Mouse (Mus musculus) kidney, postnatal 36 days (tissue): Measurements from ENCODE around the gene 1700029J07Rik.

ENCODE experiments used
- DNase-seq, 2 experiments: peaks; one replicate each; pipeline ENCODE4 v3.0.0; 2021 to 2022; ENCODE audit warnings: mixed read lengths in 2 of 2

The 1700029J07Rik gene

DNA sequence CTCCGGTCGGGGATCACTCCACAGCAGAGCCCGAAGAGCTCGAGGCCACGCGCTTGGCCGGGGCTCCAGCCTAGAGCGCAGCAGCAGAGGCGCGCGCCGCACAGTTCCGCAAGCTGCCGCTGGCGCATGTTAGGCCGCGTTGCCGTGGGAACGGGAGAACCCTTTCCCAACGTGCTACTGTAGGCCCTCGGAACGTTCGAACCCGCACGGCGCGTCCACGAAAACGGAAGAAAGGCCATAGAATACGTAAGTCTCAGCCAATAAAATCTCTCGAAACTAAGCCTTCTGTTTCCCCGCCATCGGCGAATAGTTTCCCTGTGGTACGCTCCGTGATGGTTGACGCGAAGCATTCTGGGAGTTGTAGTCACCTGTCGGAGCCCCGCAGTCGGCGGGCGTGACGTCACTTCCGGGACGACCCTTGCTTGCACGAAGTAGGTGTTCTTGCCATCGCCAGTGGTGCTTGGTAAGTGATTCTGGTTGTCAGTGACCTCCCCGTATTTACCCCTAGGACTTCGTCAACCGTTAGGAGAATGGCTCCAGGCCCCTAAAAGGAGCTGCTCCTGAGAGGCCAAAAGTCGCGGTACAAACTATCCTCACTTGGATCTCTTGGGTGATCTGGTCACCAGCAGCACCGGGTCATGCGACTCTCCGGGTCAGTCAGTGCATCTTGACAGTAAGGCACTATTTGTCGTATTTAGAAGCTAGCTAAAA is at the start of gene 1700029J07Rik, which contains the start of gene Ufsp2:
1700029J07Rik (minus strand) TSS at position 127 of the 711 bp plus-strand sequence.
Ufsp2 (plus strand) TSS at position 403 of the 711 bp plus-strand sequence.
- DNase-seq, result peak; percentile 99 to 100

DNA sequence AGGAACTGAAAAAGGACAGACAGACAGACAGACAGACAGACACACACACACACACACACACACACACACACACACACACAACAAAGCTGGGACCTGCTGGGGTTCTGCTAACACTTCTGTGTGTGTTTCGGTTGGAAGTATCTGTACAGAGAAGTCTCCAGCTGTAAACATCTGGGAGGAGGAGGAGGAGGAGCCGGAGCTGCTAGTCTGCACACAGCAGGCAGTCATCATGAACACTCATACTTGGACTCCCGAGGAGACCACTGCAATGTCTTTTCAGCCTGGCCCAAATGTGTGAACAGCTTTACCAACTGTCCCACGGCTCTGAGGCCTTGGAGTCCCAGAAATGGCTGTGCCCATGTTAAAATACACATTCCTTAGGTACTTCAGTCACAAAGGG is 49.3 kb upstream of the 1700029J07Rik start:
- DNase-seq, result no peak

DNA sequence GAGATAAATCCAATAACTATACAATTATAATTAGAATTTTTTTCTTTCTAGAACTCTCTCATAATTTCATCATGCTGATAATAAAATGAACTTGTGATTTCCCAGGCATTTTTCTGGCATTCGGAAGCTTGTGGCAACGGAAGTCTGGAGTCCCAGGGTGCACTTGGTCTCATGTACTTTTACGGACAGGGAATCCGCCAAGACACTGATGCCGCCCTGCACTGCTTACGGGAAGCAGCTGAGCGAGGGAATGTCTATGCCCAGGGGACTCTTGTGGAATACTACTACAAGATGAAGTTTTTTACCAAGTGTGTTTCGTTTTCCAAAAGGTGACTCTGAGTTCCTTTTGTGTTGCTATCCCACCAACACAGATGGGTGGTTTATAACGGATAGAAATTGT is 47.7 kb upstream of the 1700029J07Rik start:
- DNase-seq, result no peak

DNA sequence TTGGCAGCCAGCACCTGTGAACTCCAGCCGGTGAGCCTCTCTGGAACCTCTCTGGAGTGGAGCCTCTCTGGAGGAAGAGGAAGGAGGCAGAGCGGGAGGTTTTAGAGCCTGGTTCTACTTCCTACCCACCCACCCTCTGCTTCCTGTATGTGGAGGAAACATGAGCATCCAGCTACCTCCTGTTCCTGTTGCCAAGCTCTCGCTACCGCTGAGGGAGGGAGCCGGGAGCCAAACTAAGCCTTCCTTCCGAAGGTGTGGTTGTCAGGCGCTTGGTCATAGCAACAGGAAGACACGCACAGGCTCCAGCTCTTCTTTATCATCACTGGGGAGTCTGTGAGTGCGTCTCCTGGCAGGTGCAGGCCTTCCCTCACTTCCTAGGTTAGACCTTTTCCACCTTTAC is 47.2 kb upstream of the 1700029J07Rik start:
- peak in 1 of 2 experiments; percentile 12 for DNase-seq

DNA sequence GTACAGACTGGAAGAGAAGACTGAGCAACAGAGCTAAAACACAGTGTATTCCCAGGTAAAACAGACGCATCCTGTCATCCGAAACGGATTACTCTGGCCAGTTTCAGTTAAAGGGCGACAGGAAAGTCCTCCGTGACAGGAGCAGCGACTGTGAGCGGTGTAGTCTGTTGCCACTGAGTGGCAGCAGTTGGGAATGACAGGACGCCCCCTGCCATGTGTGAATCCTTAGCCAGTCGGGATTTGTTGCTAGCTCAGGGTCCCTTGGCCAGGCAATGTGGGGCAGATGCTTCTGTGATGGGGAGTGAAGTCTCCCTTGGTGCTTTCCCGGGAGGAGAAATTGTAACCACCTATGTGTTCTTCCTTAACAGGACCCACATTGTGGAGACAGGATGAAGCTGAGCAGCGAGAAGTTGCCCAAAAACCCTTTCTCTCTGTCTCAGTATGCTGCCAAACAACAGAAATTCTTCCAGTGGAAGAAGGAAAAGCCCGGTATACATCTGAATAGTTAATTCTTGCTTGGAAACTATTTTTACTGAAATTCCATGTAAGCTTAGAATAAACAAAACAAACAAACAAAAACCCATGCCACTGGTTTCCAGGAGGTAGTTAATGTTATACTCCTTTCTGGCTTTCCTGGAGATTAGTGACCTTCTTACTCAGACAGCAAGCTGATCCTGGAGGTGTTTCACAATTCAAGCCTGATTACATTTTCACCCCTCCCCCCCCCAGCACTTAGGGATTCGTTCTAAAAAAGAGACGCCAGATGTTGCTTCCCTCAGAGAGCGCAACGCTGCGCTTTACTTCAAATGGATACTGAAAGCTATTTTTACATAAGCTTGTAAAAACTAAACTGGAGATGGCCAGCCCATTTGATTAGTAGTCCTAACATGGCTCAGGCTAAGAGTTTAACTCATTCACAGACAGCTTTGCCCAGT is 36.0 kb upstream of the 1700029J07Rik start:
- peak; percentile 28 to 61 for DNase-seq

DNA sequence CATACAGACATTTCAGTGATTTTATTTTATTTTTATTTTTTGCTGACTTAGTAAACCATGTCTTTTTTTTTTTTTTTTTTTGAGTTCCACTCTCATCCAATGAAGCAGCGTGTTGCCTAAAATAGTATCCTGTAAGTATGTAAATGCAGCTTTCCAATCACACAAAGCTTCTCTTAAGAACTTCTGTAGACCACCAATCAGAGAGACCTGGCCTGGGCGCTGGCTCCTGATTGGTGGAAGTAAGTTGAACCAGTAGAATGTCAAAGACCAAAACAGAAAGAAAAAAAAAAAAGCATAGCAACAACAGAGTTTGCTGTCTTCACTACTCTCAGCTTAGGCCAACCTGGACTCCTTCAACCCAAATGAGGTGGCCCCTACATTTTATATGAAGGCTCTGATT is 35.3 kb upstream of the 1700029J07Rik start:
- DNase-seq, result peak; percentile 10 to 18

DNA sequence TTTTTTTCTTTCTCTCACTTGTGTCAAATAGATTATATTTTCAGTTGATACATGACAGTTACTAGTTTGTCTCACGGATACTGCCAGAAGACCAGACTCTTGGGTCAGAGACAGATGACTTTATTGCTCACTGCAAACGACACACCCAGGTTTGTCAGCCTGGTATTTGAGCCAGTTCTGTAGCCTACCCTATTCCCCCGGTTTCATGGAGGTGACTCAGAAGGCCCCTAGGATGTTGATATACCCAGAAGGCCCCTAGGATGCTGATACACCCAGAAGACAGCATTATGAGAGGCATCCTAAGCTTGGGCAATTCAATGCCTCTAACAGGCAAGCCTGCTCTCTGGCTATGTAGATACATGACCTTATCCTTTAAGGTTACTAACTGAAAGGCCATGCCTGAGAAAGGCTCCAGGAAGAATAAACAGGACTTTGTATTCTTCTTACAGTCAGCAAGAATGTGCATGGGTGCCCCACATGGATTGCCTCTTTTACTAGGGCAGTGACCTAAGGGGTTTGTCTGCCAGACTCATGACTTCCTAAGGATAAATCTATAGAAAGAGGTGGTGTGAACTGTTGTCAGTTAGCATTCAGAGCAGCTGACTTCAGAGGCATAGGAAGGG is 32.1 kb upstream of the 1700029J07Rik start:
- no peak for DNase-seq

DNA sequence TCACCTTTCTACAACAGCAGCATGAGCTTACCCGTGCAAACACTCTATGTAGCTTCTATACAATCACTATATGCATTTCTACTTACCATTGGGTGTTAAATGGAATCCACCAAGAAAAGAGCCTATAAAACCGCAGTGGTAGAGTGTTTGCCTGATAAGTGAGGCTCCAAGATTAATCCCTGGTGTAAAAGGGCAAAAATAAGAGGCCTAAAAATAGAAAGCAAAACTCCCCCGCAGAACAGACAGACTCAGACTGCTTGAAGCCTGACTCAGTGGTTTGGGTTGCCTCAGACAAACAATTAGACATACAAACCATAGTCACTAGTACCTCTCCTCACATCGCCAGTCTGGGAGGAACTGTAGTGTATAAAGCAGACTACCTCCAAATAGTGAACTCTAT is 30.5 kb upstream of the 1700029J07Rik start, which contains the start of gene Ankrd37:
Ankrd37 (minus strand) TSS at position 112 of the 400 bp plus-strand sequence.
- no peak for DNase-seq

DNA sequence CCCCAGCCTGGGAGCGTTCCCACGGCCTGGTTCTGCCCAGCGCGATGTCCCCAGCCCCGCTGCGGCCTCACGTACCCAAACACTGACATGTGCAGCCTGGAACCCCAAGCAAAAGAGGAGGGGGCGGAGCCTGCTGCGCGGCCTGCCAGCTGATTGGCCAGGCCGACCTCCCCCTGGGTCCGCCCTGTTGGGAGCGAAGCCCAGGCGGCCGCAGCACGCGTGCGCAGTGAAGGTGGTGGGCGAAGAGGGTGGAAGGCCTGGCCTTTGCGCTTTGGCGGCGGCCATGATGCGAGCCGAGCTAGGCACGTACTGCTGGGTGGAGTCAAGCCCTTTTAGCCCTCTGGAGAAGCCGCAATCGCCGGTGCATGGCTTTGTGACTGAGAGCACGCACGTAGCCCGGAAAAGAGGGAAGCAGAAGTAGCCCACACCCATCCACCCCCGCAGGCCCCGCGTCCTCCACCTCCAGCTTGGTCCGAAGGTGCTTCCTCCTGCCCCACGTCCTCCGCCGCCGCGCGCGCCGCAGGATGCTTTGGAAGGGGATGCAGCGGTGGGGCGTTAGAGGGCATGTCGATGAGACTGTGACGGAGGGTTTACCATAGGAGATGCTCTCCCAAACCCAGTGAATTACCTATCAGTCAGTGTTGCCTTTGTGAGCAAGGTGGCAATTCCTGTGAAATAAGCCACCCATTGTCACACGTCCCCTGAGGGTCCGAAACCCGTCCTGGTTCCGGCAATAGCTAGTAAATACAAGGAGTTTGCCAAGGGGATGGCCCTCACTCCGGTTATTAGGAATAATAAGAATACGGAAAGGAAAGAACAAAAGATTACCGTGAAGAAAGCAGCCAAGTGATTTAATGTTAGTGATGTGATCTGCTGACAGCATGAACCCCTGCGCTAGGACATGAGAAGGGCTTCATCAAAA is 25.0 kb upstream of the 1700029J07Rik start:
- peak; percentile 99 for DNase-seq

DNA sequence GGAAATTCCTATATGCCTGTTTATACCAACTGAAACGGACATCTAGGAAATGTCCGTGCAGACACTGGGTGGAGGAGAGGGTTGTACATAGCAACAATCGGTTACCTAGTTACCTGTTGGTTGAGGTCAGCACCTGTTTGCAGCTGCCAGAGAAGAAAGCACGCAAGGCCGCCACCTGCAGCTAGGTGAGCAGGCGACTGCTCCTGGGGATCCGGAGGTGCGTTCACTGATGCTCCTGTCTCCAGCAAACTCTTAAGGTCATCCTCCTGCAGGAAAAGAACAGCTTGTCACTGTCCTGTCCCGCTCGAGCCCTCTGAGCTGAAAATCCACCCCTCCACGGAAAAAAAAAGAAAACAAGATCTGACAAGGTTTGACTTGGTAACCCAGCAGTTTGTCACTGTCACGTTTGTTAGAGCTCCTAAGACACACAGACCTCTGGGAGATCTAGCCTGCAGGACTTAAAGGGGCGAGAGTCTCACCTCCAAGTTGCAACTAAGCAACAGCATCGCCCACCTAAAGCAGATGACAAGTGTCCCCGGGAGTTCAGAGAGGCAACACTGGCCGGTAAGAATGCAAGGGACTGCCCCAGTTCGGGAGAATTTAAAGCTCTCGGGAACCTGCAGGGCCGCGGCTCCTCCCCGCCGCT is 24.2 kb upstream of the 1700029J07Rik start, which contains the start of gene Lrp2bp:
Lrp2bp (plus strand) TSS at position 166 of the 646 bp plus-strand sequence.
- peak; percentile 54 to 56 for DNase-seq

DNA sequence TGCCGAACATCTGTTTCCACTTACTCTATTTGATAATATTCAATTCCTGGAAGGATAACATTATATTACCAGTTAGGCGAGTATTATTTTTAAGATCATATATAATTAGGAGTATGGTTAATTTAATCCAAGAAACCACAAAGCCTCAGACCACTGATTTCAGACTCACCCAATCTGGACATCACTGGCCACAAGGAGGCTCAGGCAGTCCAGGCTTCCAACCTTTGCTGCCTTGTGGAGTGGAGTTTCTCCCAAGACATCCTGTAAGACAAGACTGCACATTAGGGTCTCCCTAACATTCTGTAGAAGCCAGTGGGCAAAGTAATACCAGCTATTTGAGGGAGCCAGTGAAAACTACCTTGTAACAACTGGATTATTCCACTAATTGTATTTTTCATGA is 23.2 kb upstream of the 1700029J07Rik start:
- peak in 1 of 2 experiments; percentile 10 for DNase-seq

DNA sequence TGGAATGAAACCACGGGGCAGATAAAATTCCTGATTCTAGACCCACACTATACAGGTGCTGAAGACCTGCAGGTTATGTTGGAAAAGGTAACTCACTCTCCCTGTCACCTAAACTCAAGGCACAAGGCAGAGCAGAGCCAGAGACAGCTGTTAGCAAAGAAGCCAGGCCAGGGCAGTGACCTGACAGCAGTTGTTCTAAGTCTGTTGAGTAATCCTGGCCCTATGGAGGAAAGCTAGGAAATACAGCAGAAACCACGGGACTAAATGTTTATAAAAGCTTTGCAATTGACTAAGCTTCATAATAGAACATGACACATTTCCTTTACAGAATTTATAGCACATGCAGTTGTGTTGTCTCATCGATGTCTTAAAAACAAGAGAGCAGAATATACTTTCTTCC is 20.5 kb upstream of the 1700029J07Rik start:
- DNase-seq, result no peak

DNA sequence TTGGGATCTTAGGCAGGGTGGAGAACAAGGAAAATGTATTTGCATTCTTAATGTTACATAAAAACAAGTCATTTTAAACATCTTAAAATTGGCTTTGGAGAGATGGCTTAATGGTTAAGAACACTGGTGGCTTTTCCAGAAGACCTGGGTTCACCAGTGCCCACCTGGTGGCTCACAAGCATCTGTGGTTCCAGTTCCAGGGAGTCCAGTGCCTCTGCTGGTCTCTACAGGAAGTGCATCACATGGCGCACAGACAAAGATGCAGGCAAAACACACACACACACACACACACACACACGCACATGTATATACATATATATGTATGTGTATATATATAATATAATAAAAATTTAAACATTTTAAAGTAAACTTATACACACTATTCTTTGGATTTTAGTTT is 19.1 kb upstream of the 1700029J07Rik start:
- DNase-seq, result peak in 1 of 2 experiments; percentile 33

DNA sequence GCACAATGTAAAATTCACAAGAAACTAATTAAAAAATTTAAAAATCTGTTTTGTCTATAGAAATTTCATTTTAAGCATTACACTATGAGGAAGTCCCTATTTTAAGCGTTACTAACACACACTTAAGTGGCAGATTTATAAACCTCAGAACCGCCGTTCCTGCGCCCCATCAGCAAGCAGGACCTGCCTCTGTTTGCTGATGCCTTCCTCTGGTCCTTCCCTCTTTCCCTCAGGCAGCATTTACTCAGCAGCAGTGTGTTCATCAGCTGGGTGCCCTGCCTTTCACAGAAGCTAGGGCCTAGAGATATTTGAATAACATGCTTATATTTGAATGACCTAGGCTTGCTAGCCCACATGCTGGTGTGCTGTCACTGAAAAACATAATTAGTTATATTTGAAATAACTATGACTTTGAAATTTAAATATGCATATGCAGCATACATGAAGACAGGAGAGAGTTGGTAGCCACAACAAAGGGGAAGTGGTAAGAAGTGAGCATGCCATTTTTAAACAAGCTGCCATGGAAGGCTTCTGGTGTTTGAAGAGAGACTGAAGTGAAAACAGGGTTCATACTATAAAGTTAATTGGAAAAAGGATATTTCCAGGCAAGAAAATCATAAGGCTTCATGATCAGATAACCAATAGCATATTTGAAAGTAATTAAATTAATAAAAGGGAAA is 15.7 kb upstream of the 1700029J07Rik start:
- DNase-seq, result no peak

DNA sequence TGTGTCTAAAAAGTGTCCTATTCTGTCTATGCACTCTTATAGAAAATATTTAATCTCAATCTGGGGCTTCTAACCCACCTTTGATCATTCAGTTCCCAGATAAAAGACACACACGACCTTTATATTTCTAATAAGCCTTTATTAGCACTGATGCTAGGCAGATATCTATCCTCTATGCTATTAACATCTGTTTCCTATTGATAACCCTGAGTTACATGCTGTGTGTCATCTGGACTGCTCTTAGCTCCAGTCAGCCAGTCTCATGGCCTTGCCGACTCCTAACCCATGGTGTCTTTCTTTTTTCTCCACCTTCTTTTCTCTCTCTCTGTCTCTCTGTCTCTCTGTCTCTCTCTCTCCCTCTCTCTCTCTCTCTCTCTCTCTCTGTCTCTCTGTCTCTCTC is 13.1 kb upstream of the 1700029J07Rik start:
- DNase-seq, result no peak

DNA sequence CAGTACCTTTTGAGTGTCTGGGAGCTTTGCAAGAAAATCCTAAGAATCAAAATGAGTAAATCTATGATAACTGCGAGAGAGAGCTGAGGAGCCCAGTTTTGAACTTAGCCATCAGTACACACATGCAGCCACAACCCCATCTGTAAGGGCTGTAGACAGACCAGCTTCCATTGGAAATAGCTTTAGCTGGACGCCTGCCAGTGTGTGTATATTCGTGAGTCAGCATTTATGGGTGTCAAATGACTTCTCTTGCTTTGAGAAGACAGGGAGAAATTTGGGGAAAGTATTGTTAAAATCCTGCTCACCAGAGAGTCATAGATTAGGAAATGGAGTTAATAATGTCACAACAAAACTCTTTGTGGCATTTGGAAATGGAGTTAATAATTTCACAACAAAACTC is 11.6 kb upstream of the 1700029J07Rik start:
- DNase-seq, result peak in 1 of 2 experiments; percentile 12

DNA sequence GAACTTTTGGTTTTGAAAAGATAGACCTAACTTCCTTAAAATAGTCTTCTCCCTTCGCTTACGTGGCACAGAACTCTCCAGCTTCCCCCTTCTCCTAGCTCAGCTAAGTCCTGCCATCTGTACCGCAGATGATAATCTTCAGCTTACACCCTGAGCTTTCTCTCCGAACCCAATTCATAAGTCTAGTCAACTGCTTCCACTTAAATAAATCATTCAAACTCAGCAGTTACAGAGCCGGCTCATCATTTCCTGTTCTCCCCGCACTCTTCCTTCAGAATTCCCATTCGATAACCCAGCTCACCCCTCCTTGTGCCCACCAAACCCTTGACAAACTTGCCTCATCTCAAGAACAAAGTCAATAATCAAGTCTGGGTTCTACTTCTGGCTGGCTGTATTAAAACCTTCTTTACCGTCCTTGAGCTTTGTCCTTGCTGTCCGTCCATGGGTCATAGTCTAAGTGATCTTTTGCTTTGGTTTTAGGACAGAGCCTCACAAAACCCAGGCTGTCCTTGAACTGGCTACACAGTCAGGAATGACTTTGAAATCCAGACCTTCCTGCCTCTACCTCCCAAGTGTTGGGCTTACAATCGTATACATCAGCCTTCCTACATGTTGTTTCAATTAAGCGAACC is 901 bp upstream of the 1700029J07Rik start:
- DNase-seq, result no peak

DNA sequence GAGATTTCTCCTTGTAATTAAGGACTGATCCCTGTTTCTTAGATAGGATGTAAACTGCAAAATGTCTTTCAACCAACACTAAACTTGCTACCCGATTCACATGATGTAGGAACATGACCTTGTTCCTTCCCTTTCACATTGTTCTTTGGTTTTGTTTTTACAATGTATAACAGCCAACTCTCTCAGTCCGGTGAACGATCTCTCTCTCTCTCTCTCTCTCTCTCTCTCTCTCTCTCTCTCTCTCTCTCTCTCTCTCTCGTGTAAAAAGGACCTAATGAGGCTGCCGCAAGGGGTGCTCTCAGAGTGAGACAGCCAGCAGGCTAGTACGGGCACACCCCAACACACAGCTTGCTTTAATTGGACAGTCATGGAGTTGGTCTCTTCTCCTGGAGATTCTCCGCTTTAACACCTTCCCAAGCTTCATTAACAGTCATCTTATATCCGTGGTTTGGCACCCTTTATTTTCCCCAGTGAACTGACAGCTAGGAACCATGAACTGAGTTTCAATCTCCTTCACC is 1.0 kb downstream of the 1700029J07Rik start:
- DNase-seq, result no peak

DNA sequence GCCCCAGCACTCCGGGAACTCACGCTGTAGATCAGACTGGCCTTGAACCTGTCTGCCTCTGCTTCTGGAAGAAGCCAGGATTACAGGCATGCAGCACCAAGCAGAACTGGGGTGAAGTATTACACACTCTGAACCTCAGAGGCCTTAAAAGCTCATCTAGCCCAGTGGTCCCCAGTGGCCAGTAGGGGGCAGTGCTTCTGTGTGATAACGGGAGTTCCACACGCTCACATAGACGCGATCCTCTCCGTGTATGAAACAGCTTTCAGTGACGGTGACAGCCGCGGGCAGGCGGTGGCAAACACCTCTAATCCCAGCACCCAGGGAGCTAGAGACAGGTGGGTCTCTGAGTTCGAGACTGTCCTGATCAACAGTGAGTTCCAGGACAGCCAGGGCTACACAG is 4.2 kb downstream of the 1700029J07Rik start:
- DNase-seq, result peak in 1 of 2 experiments; percentile 17

DNA sequence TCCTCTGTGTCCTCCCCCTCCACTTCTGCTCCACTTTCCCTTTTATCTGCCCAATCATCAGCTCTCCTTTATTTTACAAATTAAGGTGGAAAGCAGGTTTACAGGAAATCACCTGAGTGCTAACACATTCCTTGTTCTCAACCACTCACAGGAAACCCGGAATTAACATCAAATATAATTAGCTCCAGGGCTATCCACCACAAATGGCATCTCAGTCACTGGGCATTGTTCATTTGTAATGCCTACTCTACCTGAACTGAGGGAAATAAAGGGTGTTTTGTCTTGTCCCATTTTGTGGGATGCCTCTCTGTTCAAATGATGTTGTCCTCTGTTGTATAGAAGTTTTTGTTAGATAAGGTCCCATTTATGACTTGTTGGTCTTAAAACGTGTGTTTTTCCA is 24.4 kb downstream of the 1700029J07Rik start:
- no peak for DNase-seq
